Mouse (Mus musculus) retina, postnatal 1 day (tissue): ENCODE data around the gene Brd4.

Experiments
- DNase-seq: peaks from one replicate; pipeline ENCODE4 v3.0.0-alpha.2; 2012

Brd4 gene

DNA sequence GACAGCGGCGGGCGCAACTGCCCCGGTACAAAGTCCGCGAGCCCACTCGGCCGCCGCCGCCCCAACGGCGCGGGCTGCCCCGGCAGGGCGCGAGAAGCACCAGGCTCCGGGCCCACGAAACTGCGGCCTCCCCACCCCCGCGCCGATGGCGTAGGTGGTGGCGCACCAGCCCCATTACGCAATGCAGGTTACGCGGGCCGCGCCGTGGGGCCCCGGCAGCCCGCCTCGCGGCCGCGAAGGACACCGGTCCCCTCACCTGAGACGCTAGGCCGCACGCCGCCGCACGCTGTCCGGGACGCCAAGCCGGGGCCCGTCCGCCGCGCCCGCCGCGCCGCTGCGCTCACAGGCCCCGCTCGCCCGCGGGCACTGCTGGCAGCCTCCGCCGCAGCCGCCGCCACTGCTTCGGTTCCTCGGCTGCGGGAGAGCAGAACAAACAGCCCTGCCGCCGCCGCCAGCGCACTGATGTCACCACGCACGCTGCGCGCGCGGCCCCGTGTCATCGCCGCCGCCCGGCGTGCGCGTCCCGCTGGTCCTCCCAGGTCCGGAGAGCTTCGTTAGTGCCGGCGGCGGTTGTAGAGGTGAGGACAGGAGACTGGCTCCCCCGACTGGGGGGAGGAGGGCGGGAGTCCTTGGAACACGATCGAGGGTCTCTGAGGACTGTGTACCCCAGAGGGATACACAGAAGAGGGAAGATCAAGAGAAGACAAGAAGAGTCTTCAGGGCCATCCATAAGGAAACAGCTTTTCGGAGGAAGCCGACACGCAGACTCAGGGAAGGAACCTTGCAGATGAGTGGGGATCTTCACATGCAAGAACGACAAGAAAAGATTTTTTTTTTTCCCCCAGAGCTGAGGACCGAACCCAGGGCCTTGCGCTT is at the start of gene Brd4:
Gene Brd4 (minus strand): TSS at position 461 of the 876 bp plus-strand sequence.
- DNase-seq = peak; percentile 94

DNA sequence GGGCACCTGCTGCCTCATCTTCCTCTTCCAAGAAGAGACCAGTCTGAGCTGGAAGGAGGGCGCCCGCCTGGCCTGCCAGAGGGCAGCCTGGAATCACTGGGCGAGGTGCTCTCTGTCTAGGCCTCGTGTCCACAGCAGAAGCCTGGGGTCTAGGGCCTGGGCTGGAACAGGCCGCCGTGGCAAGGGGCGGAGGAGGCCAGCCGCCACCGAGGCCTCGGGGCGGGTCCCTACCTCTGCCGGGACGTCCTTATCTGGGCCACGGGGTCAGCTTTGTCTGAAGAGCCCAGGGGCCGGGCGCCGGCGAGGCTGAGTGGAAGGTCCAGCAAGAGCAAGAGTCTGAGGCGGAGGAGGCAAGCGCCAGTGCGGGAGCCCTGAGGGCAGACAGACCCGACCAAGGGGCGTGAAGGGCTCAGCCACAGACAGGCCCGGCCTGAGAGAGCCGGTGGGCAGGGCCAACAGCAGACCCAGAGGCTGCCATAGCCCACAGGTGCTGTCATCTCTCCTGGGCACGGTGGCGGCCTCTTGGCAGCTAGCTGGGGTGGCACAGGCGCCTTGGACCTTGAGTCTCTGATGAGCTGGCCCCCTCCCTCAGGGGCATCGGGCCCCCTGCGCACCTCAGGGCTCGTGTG is 49.3 kb upstream of the Brd4 start:
- no peak for DNase-seq

DNA sequence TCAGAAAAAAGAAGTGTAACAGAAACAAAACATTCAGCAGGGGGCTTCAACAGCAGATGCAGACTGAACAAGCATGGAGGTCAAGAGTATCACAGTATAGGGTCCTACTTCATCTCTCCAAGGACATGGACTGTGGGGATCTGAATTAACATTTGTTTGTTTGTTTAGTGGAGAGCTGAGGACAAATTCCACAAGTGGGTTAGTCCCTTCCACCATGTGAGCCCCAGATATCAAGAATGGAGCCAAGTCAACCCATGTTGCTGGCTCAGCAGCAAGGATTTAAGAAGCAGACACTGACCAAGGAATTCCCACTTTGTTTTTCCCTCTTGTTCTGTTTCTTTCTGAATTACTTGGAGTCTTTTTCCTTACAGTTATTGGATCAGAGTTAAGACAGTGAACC is 43.0 kb upstream of the Brd4 start:
- DNase-seq = no peak

DNA sequence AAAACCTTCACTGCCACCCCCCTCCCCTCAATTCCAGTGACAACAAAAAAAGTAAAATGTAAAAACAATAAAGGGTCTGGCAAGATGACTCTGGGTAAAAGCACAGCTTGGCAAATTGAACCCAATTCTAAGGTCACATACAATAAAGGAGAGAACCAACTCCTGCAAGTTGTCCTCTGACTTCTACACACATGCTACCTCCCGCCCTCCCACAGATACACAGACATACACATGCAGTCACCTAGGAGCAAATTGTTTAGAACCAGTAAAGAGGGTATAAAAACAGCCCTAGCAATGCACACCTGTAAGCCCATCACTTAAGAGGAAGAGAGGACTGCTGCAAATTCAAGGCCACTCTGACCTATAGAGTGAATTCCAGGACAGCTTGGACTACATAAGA is 38.3 kb upstream of the Brd4 start:
- no peak for DNase-seq

DNA sequence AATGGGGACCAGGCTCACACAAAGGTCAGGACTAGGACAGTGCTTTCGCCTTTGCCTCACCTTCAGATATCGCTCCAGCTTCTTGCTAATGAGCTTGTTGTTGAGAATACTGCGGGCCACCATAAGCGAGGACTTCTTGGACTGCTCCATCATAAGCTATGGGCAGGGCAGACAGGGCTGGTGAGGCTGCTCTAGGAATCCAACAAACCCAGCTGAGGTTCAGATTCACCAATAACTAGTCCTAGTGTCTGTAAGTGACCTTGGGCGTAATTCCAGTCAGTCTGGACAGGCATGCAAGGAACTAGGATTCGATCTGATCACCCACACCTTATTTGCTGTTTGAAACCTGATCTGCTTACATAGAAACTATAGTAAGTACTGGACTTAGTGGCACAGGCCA is 37.3 kb upstream of the Brd4 start:
- DNase-seq = no peak

DNA sequence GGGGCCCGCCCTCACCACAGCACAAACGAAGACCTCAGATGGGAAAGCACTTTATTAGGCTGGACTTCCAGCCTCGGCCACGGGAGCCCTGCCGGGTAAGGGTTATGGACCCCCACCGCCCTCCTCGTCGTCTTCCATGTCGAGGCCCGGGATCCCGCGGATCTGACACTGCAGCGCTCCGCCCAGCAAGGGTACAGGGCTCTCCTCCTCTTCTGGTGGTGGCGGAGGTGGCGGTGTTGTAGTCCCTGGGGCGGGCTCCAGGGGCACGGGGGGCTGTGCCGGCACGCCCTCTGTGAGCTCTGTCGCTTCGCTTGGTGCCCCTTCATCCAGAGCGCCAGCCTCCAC is 36.8 kb upstream of the Brd4 start:
- DNase-seq = no peak

DNA sequence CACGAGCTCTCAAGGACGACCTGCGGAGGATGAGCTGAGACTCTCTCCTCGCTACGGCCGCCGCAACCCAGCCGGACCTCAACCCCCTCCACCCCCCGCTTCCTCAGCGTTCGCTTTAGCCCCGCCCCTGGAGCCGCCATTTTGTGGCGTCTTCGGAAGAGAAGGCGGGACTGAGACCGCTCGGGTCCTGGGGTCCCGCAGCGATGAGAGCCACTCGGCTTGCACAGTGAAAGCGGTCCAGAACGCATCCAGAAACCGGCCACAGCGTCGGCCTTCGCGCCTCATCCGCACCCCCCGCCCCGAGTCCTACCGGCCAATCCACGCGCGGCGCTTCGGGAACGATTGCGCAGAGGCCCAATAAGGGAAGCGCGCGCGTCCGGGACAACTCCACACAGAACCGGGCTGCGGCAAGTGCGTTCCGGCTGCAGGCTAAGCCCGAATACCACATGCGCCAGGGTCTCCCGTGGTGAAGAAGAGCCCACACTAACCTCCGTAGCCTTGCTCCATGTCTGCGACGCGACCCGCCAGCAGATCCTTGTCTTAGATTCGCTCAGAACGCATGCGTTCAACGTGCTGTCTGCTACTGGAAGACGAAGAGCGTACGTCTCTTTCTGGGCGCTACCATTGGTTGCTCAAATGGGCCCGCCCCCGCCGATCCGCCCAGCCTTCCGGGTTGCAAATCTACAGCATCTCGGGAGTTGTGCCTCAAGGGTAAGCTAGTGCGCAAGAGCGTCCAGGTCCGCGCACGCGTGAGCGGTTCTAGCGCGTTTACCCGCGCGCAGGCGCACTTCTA is 36.3 kb upstream of the Brd4 start, which contains the start of gene Akap8:
Gene Akap8 (minus strand): TSS at position 642 of the 793 bp plus-strand sequence.
- peak; percentile 99 for DNase-seq

DNA sequence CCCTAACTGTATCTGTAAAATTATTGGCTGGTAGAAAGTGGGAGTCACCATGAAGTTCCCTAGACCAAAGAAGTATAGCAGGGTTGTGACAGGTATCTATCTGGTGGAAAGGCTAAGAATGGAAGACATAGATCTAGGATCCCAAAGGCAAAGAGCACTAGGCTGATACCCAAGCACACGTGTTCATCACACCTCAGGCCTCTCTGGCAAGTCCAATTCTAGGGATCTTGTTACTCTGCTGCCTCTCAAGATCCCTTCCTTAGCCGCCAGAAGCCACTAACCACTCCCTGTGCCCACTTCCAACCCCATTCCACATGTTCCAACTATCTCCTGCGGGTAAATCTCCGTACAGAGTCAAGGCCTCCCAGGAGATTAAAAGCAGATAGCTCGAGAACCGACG is 35.4 kb upstream of the Brd4 start:
- DNase-seq = no peak

DNA sequence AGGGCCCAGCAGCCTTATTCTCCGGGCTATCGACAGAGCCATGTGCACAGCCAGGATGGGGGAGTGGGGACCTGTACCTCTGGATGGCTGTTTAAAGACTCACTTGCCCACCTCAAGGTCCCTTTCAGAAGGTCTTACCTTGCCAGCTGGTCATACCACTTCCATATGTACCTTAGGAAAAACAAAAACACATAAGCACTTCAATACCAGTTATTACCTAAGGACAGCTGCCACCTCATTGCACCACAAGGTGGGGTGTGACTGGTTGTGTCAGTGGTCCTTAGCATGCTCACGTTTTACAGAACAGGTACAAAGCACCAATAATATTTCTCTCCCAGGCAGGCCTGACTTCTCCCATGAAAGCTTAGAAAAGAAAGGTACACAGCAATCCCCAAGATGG is 33.2 kb upstream of the Brd4 start:
- no peak for DNase-seq

DNA sequence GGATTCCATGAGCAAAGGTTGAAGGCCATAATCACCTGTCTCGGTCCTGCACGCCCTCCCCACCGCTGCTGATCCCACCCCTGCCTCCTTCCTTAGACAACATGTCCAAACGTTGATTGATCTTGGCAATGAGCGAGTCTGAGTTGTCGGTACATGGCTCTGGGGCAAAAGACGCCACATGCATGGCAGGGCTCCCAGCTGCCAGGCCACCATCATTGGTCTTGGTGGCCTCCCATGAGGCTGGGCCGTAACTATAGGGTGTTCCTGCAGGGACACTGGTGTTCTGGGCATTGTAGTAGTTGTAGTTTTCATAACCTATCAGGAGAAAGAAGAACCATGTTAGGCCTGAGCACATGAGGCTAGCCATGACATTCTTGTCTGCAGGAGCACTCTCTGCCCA is 32.5 kb upstream of the Brd4 start:
- no peak for DNase-seq

DNA sequence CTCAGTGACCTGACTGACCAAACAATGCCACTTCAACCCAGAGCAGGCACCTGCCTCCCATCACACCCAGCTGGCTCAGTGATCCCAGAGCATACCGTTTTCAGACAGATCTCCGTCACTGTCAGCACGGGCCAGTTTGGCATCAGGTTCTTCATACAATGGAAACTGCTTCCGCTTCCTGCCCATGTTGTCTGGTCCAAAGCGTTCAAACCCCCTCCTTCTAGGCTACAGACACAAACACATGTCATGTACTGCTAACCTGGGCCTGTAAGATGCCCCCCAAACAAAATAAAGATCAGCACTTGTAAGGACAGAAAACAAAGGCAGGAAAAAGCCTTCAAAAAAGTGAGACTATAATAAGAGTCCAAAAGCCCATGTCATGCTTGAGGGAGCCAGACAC is 31.0 kb upstream of the Brd4 start:
- DNase-seq = no peak

DNA sequence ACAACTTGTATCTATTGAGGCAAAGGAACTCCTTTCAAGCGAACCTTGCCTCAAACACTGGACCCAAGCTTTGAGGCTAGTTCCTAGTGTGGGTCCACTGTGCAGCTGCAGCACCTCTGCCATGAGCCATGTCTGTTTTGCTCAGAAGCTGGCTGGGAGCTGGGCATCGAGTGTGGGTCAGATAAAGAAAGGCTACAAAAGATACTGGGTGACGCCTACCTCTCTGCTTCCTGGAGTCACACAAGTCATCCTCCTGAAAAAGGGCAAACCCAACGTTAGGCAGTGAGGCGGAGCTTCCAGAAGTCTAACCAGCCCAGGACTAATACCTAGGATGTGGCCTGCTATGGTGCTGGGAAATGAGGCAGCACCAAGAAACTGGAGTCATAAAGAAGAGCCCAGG is 29.4 kb upstream of the Brd4 start:
- DNase-seq = no peak

DNA sequence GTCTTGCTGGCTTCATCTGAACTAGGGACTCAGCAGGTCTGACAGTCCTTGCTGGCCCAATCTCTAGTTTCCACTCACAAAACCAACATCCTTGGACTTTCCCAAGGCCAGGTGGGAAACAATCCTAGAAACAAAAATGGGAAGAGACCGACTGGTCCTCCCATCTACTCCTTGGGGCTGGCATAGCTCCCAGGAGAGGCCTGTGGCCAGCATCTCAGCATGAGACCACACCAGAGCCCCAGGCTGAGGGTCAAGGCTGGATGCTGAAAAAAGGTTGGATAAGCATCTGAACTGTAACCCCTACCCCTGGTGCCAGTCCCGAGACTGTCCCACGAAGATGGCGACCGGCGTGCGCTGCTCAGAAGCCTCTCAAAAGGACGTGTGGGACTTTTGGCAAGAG is 28.3 kb upstream of the Brd4 start:
- DNase-seq = no peak

DNA sequence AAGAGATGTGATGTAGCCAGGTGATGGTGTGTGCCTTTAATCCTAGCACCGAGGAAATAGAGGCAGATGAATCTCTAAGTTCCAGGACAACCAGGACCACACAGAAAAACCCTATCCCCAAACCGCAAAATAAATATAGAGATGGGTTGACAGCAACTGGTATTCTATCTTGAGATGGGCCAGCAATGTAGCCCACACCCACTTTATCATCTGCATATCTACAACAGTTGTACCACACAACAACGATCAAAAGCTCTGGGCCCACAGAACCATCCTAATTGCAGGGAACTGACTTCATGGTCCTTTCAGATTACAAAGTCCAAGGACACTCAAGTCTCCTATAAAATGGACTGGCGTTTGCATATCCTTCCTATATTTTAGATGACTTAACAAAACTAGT is 23.4 kb upstream of the Brd4 start:
- DNase-seq = no peak

DNA sequence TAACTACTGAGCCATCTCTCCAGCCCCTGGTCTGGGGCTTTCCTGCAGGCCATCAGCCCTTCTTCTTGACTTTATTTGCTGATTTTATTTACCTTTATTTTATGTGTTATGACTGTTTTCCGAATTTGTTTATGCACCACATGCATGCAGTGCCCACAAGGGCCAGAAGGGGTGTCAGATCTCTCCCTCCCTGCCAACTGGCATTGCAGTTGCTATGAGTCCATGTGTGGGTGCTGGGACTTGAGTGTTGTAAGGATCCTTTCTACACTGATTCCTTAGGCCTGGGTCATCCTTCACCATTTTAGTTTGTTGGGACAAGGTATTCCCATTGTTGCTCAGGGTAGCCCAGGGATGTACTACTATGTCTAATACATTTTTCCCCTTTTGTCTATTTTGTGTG is 13.6 kb upstream of the Brd4 start:
- no peak for DNase-seq

DNA sequence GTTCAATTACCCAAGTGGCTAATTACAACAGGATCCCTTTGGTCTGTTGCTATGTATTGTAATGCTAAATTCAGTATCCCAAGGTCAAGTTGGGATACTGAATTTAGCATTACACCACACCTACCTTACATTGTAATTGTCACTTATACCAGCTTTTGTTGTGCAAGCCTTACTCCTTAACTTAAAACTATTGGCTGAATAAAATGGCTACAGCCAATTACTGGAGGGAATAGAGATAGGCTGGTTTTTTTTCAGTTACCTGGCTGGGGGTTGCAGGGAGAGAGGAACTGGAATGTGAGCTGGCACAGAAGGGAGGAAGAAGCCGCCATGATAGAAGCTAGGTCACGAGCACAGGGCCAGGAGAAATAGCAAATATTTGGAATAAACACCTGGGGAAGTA is 11.4 kb upstream of the Brd4 start:
- no peak for DNase-seq

DNA sequence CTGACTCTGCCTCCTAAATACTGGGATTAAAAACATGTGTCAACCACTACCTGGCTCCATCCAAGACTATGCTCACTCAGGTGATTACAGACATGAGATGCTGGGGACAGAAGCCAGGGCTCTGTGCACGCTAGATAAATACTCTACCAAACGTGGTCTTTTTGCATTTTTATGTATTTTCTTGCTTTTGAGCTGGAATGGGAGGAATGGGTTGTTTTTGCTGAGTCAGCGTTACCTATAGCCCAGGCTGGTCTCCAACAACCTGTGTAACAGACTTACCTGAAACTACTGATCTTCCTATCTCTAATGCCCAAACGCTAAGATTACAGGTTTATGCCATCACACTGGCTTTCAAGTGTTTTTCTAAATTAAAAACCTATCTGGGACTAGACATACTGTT is 10.6 kb upstream of the Brd4 start:
- no peak for DNase-seq

DNA sequence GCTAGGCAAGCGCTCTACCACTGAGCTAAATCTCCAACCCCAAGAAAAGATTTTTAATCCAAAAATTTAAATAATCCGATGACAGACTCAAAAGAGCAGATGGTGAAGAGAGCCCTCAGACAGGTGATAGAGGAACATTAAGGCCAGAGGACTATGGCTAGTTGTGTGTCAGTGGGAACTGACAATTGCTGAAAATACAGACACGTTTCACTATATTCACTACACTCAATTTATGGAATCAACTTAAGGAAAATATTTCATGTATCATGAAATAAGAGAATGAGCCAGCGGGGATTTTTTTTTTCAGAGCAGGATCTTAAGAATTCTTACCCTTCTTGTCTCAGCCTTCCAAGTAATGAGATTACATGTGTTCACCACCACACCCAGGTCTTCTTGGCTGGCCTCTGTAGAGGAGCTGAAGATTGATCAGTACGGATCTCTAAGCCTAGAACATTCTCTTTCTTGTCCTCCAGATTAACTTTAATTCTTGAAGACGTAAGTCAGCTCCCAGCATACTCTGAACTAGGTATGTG is 682 bp upstream of the Brd4 start:
- peak; percentile 27 for DNase-seq

DNA sequence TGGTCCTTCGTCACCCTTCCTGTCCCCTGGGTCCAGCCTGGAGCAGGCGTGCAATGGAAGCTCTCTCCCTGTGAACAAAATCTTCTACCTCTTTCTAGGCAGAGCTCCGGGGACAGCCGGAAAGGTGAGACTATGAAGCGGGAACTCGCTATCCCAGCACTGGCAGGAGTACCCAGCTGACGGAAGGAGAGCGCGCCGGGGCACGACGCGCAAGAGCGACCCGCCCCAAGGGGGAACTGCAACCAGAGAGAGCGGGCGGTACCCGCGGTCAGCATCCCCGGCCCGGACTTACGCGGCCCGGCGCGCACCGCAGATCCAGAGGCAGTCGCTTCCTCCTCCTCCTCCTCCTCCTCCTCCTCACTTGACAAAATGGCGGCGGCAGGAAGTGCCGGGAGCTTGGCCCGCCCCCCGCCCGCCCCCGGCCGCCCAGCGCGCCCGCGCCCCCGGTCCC is 726 bp downstream of the Brd4 start:
- peak; percentile 75 for DNase-seq

DNA sequence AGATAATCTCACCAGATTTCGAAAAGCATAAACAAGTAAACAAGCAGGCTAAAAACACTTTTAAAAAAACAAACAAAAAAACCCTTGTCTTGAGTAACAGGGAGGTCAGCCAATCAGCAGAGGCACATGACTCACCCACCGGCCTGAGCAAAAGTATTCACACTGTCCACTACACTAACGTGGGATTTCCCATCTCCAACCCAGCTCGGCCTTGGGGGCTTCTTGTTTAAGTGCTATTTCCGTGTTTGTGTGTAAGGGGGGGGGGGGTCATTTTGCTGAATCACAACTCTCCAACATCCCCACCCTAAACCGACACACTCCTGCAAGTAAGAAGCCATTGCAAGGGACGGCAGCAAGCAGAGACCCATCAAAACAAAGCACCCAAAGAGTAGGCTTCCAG is 1.2 kb downstream of the Brd4 start:
- DNase-seq = no peak

DNA sequence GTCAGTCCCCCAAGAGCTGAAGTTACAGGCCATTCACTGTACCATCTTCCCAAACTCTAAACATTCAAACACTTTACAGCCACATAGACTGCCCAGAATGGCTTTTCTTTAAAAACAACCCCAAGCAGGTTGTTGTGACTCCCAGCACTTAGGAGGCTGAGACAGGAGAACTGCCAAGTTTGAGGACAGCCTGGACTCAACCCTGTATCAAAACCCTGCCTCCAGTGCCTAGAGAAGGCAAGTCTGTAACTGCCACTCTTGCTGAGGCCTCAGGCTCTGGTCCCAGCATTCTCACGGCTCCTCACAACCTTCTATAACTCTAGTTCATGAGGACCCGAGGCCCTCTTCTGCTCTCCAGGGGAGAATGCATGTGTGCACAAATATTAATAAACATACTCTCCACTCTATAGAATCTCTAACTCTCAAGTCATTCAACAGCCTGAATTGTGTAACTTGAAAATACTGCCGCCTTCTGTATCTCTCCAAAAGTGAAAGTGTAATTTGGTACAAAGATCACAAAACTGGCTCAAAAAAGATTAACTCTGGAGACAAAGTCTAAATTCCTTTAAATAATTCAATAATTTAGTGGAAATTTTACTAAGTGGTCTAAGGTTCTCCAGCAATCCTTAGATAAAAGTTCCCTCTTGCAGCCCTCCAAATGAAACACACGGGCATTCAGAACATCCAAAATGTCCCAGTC is 2.8 kb downstream of the Brd4 start:
- no peak for DNase-seq

DNA sequence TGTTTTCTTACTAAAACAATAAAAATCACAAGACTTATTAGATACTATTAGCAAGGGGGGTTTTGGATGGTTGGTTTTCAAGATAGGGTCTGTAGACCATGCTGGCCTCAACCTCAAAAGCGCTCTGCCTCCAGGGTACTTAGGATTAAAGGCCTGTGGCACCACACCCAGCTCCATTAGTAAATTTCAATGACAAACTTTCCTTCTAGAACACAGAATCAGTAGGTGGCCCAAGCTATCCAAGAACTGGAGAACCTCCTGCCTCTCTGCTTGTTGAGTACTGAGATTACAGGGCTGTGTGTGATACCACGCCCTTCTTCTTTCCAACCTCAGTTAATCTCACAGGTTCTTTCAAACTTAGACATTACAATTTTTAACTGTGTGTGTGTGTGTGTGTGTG is 3.4 kb downstream of the Brd4 start:
- DNase-seq = no peak

DNA sequence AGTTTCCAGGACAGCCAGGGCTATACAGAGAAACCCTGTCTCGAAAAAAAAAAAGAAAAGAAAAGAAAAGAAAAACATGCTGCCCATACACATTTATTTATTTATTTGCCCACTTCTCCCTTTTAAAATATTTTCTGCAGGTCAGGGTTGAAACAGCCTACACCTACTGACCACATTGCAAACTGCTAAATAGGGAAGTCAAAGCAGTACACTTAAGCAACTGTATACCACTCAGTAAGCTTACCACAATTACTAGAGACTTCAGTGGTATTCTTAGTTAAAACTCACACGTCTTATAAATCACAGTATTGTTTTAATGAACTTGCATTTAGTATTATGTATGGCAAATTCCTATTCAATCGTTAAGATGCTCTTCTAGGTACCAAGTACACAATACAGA is 3.9 kb downstream of the Brd4 start:
- no peak for DNase-seq
